Mouse (Mus musculus): ENCODE measurements around the gene Stag1. TPM values are rescaled to one million over a fixed set of nuclear protein-coding genes. Genes with fewer than 3 reads are reported as not detected.
"Not testable (repeated sequence)": the region's sequence is repeated elsewhere in the genome, so short reads cannot be mapped to it uniquely, and the experiment has no call there.

Gene Stag1
- total RNA-seq, 4 experiments from 2014 or later, result 19.2 to 22.6 (median 20.8) TPM

GRCm38 (mm10) chr9:100679036-100679435 lies 81.4 kb downstream of the Stag1 start:
- DNase-seq (ENCODE audit: low spot score in 2 of 2), result no peak

- no peak for DNase-seq (ENCODE audit: low spot score in 2 of 2)
Observed at GRCm38 (mm10) chr9:100682285-100682684, 84.7 kb downstream of the Stag1 start.

DNA sequence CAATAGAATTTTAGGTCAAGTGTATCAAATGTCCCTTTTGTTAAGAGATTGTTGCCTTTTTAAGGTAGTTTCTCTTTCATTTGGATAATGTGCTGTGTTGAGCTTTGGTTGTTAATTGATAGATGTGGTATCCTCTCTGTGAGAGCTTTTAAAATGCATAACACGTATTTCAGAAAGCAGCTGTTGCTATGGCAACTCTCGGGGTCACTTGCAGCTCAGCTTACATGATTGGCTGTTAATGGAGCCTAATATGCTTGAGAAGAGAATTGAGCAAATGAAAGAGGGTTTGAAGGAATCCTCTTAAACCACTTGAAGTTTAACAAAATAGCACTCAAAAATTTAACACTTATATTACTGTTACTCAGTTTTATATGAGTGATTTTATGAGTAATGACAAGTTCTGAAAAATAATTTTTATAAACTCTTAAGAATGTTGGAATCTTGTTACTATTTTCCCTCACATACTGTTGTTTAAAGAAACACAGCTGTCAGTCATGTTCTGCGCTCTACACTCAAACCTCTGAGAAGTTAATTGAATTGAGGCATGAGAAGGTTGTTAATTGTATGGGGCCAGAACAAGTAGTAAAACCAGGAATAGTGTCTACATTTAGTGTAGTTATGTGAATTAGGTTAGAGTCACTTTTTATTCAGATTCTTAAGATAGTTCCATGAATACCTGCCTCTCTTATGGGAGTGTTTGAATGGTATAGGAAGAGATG lies 88.3 kb downstream of the Stag1 start:
- DNase-seq (ENCODE audit: low spot score in 2 of 2), result no peak

GRCm38 (mm10) chr9:100689765-100690316 lies 92.2 kb downstream of the Stag1 start:
- DNase-seq (ENCODE audit: low spot score in 2 of 2), result no peak

GRCm38 (mm10) chr9:100692239-100692638 lies 94.6 kb downstream of the Stag1 start:
- DNase-seq (ENCODE audit: low spot score in 2 of 2), result no peak

DNA sequence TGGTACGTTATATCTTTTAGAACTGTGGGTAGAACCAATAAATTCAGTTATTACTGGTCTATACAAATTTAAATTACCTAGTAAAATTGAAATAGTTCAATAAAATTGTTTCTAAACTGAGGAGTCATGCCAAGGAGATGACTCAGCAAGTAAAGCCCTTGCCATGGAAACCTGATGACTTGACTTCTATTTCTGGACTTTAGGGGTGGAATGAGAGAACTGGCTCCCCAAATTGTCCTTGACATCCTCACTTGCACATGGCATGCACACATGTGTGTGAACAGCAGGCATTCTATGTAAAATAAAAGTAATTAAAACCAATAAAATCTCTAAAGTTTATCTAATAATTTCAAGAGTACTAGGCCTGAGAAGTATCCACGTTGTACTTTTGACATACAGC lies 98.9 kb downstream of the Stag1 start:
- DNase-seq (ENCODE audit: low spot score in 2 of 2), result no peak

GRCm38 (mm10) chr9:100707644-100708043 lies 110.0 kb downstream of the Stag1 start:
- DNase-seq (ENCODE audit: low spot score in 2 of 2), result no peak

GRCm38 (mm10) chr9:100711665-100712064 lies 114.1 kb downstream of the Stag1 start:
- DNase-seq (ENCODE audit: low spot score in 2 of 2), result no peak

GRCm38 (mm10) chr9:100724832-100725231 lies 127.2 kb downstream of the Stag1 start:
- DNase-seq (ENCODE audit: low spot score in 2 of 2), result not testable (repeated sequence)

DNA sequence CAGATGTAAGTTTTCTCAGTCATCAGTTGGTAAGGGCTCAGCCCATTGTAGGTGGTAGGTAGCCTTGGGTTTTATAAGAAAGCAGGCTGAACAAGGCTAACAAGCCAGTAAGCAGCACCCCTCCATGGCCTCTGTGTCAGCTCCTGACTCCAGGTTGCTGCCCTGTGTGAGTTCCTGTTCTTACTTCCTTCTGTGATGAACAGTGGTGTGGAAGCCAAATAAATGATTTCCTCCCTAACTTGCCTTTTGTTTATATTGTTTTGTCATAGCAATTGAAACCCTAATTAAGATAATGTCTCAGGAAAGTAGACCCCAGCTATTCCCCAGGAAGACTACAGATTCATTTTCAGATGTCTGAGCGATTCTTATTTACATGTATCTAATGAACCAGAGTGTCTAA lies 134.2 kb downstream of the Stag1 start:
- no peak for DNase-seq (ENCODE audit: low spot score in 2 of 2)

- no peak for DNase-seq (ENCODE audit: low spot score in 2 of 2)
Observed at GRCm38 (mm10) chr9:100733907-100734440, 136.4 kb downstream of the Stag1 start.

DNA sequence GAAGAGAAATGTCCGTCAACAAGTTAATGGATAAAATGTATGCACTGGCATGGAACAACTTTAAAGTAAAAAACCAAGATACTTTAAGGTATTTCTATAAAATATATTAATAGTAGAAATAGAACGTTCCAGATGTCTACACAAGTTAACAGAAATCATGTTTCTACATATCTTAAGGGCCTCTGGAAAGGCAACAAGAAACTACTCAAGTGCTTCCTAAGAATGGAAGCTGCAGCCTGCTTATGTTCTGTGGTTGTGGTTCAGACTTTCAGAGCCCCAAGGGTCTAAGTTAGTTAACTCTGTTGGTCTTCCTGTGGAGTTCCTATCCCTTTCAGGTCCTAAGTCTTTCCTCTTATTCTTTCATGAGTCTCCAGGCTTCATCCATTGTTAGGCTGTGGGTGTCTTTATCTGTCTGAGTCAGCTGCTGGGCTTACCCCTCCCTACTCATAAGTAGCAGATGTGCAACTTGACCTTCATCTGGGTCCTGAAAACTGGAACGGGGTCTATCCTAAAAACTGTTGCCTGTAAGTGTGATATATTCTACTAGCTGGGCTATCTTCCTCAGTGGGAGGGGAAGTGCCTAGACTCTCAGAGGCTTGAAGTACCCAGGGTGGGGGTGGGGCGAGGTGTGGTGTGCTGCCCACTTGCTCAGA lies 138.5 kb downstream of the Stag1 start:
- no peak for DNase-seq (ENCODE audit: low spot score in 2 of 2)

DNA sequence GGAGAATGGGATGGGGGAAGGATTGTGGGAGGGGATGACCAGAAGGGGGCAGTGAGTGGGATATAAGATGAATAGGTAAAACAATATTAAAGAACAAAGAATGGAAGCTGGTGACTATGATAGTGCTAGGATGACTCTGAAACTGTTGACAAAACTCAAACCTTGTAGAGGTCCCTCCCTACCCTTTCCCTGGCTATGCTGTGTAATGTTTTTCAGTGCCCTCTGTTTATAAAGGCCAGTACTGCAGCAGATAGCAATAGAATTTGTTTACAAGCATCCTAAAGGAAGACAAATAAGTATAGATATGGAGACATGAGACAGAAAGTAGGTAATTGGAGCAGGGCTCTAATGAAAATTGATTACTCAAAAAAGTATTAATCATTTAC lies 139.0 kb downstream of the Stag1 start:
- no peak for DNase-seq (ENCODE audit: low spot score in 2 of 2)

DNA sequence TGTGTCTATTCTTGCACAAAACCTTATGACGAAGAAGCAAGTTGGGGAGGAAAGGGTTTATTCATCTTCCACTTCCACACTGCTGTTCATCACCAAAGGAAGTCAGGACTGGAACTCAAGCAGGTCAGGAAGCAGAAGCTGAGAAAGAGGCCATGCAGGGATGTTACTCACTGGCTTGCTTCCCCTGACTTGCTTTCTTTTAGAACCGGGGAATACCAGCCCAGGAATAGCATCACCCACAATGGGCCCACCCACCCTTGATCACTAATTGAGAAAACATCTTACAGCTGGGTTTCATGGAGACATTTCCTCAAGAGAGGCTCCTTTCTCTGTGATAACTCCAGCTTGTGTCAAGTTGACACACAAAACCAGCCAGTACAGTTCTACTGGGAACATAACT lies 179.6 kb downstream of the Stag1 start:
- not testable (repeated sequence) for DNase-seq (ENCODE audit: low spot score in 2 of 2)

DNA sequence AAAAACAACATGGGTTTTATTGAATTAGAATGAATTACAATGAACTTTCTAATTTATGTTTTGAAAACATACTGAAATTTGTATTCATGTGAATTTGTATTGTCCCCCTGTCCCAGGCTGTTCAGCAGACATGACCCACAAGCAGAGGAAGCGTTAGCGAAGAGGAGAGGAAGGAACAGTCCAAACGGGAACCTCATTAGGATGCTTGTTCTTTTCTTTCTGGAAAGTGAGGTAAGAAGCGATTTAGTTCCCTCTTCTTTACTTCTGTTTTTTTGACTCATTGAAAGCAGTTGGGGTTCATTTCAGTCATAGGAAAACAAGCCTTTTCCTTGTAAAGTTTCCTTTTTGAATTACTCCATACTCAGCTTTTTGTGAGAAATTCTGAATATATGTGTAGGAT lies 268.4 kb downstream of the Stag1 start:
- no peak for DNase-seq (ENCODE audit: low spot score in 2 of 2)

GRCm38 (mm10) chr9:100869635-100870034 lies 272.0 kb downstream of the Stag1 start:
- no peak for DNase-seq (ENCODE audit: low spot score in 2 of 2)

DNA sequence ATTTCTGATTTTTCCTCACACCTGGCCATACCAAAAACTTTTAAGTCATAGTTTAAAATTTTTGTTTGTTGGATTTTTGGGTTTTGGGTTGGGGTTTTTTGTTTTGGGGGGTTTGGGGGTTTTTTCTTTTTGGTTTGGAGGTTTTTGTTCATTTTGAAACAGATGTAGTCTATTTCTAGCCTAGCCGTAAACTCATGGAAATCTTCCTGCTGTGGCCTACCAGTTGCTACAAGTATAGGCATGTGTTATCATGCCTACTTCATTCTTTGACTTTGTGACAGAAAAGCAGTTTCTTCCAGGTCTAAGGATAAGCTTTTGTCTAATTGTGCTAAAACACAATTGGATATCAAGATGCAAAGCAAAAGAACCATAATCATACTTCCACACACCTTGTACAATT lies 298.5 kb downstream of the Stag1 start:
- DNase-seq (ENCODE audit: low spot score in 2 of 2), result no peak

GRCm38 (mm10) chr9:100898042-100898441 lies 300.4 kb downstream of the Stag1 start:
- DNase-seq (ENCODE audit: low spot score in 2 of 2), result no peak

GRCm38 (mm10) chr9:100910352-100910751 lies 312.8 kb downstream of the Stag1 start:
- no peak for DNase-seq (ENCODE audit: low spot score in 2 of 2)

DNA sequence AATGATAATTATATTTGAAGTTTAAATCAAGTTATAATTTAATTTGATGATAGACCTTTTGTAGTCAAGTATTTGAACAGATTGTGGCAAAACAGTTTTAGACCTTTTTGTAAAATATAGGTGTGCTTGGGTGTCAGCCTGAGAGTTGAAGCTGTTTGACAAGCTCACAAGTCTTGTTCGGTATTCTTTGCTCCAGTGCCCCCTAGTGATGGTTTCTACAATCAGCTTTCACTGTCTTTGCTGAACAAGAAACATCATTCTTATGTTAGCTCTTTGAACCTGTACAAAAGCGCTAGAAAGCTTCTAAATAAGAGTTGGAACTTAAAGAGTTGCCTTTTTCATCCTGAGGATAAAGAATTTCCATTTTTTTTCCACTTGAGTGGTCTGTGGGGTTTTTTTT lies 319.5 kb downstream of the Stag1 start:
- peak in 1 of 2 experiments; percentile 23 for DNase-seq (ENCODE audit: low spot score in 2 of 2)

- no peak for DNase-seq (ENCODE audit: low spot score in 2 of 2)
Observed at GRCm38 (mm10) chr9:100926629-100927028, 329.0 kb downstream of the Stag1 start.

DNA sequence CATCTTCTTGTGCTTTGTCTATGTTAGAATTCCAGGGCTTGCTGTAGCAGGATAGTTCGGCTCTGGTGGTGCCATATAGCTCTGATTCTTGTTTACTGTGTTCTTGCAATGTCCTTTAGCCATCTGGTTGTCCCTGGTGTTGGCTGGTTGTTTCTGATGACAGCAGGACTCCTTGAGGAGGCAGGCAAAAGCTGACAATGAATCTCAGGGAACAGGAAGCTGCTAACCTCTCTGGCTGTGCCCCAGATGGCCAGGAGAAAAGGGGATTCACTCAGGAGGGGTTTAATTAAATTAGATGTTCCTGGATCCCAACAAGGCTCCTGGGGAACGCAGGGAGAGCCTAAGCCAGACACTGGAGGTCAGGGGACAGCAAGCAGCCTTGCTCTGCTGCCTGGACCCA lies 344.4 kb downstream of the Stag1 start:
- DNase-seq (ENCODE audit: low spot score in 2 of 2), result no peak

All from gastrocnemius, adult 8-10 months (tissue).